Mouse (Mus musculus) common myeloid progenitor, adult 5-6 weeks (primary cell): Measurements from ENCODE around the gene Gm9817. TPM values are rescaled to one million over a fixed set of nuclear protein-coding genes. Genes with fewer than 3 reads are reported as not detected.

Experiments
- ATAC-seq: replicated peaks from 2 replicates; pipeline ENCODE4 v1.8.0; 2016; ENCODE audit warnings: low read depth, mild to moderate bottlenecking, moderate TSS enrichment, inconsistent platforms; ENCODE audit not compliant: poor library complexity, severe bottlenecking
- total RNA-seq: library from RNA; stranded (forward); fragments of 200-1000, 187-1606 nt; gene quantifications from 2 replicates; pipeline ENCODE4 v1.2.3, GENCODE M21; 2017

The Gm9817 gene
- total RNA-seq, 1 experiment from 2014 or later, result not detected

DNA sequence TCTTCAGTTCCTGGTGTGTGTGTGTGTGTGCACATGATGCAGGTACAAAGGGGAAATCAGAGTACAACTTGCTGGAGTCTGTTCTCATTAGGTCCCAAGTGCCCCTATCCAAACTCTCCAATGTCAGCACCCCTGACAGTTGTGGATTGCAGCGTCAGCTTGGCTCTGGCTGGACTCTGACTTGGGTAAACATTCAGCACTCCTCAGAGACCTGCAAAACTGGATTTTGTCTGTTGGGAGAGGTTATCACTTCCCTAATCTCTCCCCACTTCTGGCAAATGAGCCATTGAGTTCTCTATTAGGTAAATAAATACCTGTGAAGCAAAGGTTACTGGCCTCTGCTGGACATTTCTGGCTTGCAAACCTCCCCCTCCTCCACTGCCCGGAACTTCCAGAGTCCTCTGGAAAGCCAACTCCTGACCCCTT lies 10.3 kb downstream of the Gm9817 start:
- 0 out of 2 replicates have a peak, but pooled peaks have one; percentile 15 for ATAC-seq

DNA sequence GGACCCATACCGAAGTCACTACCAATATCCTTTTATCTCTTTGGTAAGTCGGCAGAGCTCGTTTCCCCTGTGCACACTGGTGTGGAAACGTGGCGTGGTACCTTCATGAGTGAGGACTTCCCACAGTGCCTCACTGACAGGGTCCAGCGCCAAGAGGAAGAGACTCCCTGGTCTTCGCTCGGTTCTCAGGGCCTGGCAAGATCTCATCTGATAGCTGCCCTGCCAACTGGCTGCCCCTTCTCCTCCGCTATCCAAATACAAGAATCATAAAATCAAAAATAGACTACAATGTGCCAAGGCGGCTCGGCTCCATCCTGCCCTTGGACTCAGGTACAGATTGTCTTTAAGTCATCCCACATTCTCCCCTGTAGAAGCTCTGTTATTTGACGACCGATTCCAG lies 11.4 kb downstream of the Gm9817 start:
- no peak for ATAC-seq

DNA sequence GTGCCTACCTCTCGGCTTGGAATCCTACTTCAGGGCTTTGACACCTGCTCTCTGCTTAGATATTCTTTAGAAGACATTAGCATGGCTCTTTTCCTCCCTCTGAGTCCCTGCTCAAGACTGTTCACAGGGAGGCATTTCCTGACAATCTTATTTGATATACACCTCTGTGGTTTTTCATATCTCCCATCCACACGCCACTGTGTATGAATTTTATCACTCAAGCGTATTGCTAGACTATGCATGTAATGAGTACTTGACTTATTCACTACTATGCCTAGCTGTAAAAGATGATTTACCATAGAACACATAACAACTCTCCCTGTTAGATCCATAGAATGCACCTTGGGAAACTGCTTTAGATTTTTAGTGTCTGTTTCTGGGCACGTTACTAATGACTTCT lies 14.3 kb downstream of the Gm9817 start:
- ATAC-seq, result no peak

DNA sequence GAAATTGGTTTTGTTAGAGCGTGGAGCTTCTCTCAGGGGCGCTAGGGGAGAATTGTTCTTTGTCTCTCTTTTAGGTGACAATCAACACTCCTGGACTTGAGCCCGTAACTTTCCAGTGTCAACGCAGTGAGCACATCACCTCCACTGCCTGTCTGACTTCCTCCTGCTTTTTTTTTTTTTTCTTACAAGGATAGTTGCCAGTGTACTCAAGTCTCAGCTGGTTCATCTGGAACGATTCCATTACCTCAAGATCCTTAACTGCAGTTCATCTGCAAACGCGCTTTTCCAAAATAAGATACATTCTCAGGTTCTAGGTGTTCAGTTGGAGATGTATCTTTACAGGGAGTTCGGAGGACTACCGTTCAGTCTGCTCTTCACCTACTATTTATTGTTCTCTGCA lies 16.5 kb downstream of the Gm9817 start:
- ATAC-seq, result no peak

DNA sequence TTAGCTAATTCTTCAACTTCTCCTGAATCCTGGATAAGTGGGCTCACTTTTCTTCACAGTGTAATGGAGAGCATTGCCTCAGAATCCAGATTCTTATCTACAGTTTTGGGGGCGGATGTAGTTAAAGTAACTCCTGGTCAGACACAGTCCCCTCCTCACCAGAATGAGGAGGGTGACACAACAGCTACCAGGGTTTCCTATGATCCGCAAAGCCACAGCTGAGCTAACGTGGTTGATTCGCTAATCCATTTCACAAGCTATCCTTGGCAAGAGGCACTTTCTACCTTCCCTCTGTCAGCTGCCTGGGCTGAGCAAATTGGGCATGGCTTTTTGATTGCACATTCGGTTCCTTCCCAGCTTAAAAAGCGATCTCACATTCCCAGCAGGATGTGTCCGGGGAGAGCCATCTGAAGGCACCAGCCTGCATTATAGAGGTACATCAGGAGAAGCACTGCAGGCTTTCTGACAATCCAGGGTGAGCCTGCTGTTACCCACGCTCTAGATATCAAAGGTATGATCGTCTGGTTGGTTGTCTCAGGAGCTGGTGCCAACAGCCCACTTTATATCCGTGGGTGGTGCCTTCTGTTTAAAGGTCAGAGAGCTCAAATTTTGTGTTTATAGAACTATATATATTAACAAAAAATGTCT lies 21.2 kb downstream of the Gm9817 start:
- ATAC-seq, result peak; percentile 22; the same call in 1 of the 2 replicates

DNA sequence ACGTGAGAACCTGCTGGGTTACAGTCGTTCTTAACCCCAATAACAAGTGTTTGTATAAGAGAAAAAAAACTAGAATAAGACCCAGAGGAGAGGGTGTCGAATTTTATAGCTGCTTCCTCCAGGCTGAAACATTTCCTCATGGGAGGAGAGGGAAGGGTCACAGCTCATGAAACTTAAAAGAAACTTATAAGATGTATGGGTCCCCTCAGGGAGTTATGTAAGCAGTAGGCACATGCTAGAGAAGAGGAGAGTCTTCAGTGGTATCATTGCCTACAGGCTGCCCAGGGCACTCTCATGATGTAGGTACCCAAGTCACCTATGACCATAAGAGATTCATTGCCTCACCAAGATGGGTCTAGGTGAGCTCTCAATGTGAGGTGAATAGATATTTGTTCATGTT lies 28.0 kb downstream of the Gm9817 start:
- ATAC-seq, result no peak

DNA sequence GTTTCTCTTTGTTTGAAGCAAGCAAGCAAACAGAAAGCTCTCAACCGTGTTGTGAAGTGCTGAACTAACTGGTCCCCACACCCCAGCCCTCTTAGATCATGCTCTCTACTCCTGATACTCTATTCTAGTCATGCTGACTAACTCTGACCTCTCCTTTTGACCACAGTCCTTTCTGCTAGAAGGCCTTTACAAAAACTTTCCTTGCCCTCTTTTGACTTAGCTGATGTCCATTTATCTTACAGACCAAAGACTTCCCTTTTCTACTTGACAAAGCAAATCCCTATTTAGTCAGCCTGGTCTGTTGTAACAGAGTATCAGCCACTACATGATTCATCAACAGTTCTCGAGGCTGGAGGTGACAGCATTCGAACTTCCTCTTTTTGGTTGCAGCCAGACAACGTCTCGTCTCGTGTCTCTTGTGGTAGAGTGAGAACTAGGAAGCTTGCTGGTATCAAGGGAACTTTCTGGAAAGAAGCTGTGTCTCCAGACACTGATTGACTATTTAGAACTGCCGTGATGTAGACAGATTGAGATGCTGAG lies 30.4 kb downstream of the Gm9817 start:
- peak; percentile 95 for ATAC-seq

DNA sequence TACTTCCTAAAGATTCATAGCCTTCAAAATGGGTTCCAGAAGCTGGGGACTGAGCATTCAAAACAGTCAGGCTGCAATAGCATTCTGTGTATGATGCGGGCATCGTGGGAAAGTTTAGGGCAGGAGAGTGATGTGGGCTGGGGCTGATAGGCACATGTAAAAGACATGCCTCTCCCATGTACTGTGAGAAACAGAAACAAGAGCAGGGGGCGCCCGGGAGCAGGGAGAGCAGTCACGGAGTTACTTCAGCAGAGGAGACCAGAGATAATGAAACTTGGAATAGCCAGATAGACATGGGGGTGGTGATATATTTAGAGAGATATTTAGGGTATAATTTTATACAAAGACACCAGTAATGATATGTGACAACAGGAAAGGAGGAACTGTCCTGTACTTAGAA lies 39.9 kb downstream of the Gm9817 start:
- ATAC-seq, result no peak

DNA sequence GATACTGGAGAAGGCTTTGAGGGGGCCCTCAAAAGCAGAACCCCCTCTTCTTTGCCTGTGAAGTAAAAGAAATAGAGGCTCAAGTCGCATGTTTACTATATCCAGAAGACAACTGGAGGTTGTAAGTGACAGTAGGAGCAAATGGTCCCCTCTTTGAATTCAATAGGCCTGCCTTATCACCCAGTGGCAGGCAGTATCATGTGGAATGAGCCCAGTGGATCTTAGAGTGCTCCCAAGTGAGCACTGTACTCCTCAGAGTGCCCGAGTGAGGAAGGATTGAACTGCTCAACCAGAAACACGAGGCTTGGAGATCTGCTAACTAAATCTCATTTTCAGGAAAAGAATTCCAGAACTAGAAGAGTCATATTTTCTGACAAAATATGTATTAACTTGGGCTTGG lies 40.3 kb downstream of the Gm9817 start:
- no peak for ATAC-seq

Other genes with a start within 250 kb of the Gm9817 start
- 91.8 and 109 TPM in 2 replicates for gene Dtnbp1, start 76.5 kb upstream of the Gm9817 start, total RNA-seq